9 mouse cellular contexts compared by ENCODE assay signal in the genomic region with DNA sequence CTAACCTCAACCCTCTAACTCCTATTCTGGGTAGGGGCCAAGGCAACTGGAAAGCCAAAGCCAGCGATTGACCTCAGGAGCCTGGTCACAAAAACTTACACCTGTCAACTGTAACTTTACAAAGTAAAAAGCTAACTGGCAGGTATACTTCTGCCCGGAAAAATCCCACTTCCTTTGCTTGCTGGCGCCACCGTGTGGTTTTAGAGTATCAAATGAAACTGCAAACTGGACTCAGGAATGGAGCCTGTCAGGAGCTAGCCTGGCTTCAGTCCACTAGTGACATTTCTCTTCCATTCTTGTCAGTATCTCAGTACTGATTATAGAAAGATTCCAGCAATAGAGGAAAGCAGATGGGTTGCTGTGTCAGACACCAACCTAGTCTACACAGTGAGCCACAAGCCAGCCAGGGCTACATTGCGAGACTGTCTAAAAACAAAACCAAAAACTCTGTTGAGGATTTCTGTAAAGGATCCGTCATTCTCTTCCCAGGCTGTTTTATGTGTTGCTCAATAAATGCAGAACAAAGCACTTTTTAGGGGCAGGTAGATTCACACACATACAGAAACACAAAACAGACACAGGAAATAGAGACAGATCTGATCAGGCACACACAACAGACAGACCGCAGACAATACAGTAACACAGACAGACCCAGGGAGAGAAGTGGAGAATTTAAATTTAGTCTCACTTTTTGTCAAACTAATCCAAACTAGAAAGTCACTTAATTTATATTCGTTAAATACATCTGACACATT. TPM values are rescaled to one million over a fixed set of nuclear protein-coding genes. Genes with fewer than 3 reads are reported as not detected.
DNase-seq lines count a peak whose midpoint lies in the region; ATAC-seq and TF ChIP-seq lines count a peak whose summit lies in the region.
"Had no signal": no experiment of that assay in that cellular context is flagged by ENCODE, and none has a peak within 500 bp of the region (broad histone marks: within the 10 kb centered on the region; RNA-seq: fewer than 3 reads in every experiment).

No protein-coding gene starts in this region.

- no peak overlapping the region for H3K27ac ChIP-seq in spleen, adult 2 months (ENCODE audit: insufficient read depth, low read length)
- H3K27ac ChIP-seq: lung, embryonic 15.5 days had no signal

- TF ChIP-seq POLR2A in spleen, adult 2 months (IDR thresholded peaks at IDR 0.05; ENCODE audit: low read depth, low read length): no peak

- peaks cover 2% of the 10 kb centered on the region for H3K27me3 ChIP-seq in spleen, adult 2 months (ENCODE audit: control insufficient read depth, insufficient read depth, low read length)
- H3K27me3 ChIP-seq: lung, embryonic 15.5 days had no signal

- TF ChIP-seq CTCF in spleen, adult 2 months (IDR thresholded peaks at IDR 0.05; ENCODE audit: extremely low read depth, insufficient read depth, insufficient read length, insufficient replicate concordance): peak; percentile 44; the same call in 1 of the 2 replicates

- WGBS in spleen, adult 2 months: 35% methylated on average over 8 of the region's 8 CpGs

- DNase-seq in gastrocnemius, adult 18-20 months (ENCODE audit: low spot score): peak; percentile 52
- DNase-seq in gastrocnemius, postnatal 25 days: no peak
- DNase-seq in adrenal gland, adult 18-20 months (ENCODE audit: low spot score in 2 of 2): peak; percentile 53 to 62
- DNase-seq in embryo, embryonic 10.5 days (ENCODE audit: low spot score): peak; percentile 81
- DNase-seq in heart, postnatal 10 days: peak; percentile 65 to 86
- DNase-seq in layer of hippocampus, postnatal 25 days (ENCODE audit: extremely low spot score in 1 of 2, low spot score in 1 of 2): peak; percentile 38 to 71
- DNase-seq in spleen, adult 2 months (ENCODE audit: low read depth in 1 of 2, low spot score in 2 of 2): peak; percentile 29 to 64

- no peaks in the 10 kb centered on the region for H3K36me3 ChIP-seq in spleen, adult 2 months (ENCODE audit: control insufficient read depth, insufficient read depth, low read length)
- H3K36me3 ChIP-seq: lung, embryonic 15.5 days had no signal

- no peak overlapping the region for H3K4me3 ChIP-seq in spleen, adult 2 months (ENCODE audit: extremely low read depth, insufficient read depth, insufficient read length)
- H3K4me3 ChIP-seq: lung, embryonic 15.5 days had no signal

- intact Hi-C loops in heart, postnatal 10 days (cut with DNase I): loop anchor here (1.0 to 5.0 kb wide), 3 partner anchors 63 to 308 kb away; partner anchors contain the start of gene Atp11b

- peaks cover 7% of the 10 kb centered on the region for H3K4me1 ChIP-seq in spleen, adult 2 months (ENCODE audit: control insufficient read depth, insufficient read depth, insufficient read length)
- H3K4me1 ChIP-seq: lung, embryonic 15.5 days had no signal

- ATAC-seq in megakaryocyte progenitor cell, adult 5-6 weeks (replicated peaks; ENCODE audit: poor library complexity): peak; percentile 91

RNA-seq across cellular contexts. Expression of gene Acad9, which starts 5.5 kb away (rescaled TPM):
- total RNA-seq in gastrocnemius, adult 18-20 months (2021): 10 to 100 TPM; 23.7 to 26.6 TPM
- 10 to 100 TPM; 22.3 to 24.1 TPM for total RNA-seq in gastrocnemius, postnatal 25 days (2021)
- total RNA-seq in adrenal gland, adult 18-20 months (2021): 10 to 100 TPM; 38.9 to 46.9 TPM
- 10 to 100 TPM; 57.4 to 58.4 TPM for total RNA-seq in heart, postnatal 10 days (2021)
- total RNA-seq in layer of hippocampus, postnatal 25 days (2021): 10 to 100 TPM; 44.9 to 47.2 TPM
- total RNA-seq in megakaryocyte progenitor cell, adult 5-6 weeks (2015): 43.3 and 50.7 TPM in 2 replicates
- 48.9 and 49.0 TPM in 2 replicates for total RNA-seq in megakaryocyte progenitor cell, adult 5-6 weeks (2017)
- polyA plus RNA-seq in spleen, adult 2 months (2012; rRNA removed): 8.9 and 9.2 TPM in 2 replicates

RNA-seq across cellular contexts. Expression of gene Ccdc144b, which starts 6.9 kb away (rescaled TPM):
- total RNA-seq in gastrocnemius, adult 18-20 months (2021): not detected
- not detected for total RNA-seq in gastrocnemius, postnatal 25 days (2021)
- under 1 TPM; 0.13 to 0.22 TPM for total RNA-seq in adrenal gland, adult 18-20 months (2021)
- not detected for total RNA-seq in heart, postnatal 10 days (2021)
- not detected for total RNA-seq in layer of hippocampus, postnatal 25 days (2021)
- not detected in 2 replicates for total RNA-seq in megakaryocyte progenitor cell, adult 5-6 weeks (2015)
- total RNA-seq in megakaryocyte progenitor cell, adult 5-6 weeks (2017): not detected in 2 replicates
- polyA plus RNA-seq in spleen, adult 2 months (2012; rRNA removed): not detected in 2 replicates
- polyA plus RNA-seq: lung, embryonic 15.5 days had no signal

RNA-seq across cellular contexts. Expression of gene Mccc1, which starts 59.8 kb away (rescaled TPM):
- 10 to 100 TPM; 34.3 to 35.3 TPM for total RNA-seq in gastrocnemius, adult 18-20 months (2021)
- total RNA-seq in gastrocnemius, postnatal 25 days (2021): 10 to 100 TPM; 33.0 to 37.0 TPM
- total RNA-seq in adrenal gland, adult 18-20 months (2021): 100 to 1,000 TPM; 128 to 133 TPM
- total RNA-seq in heart, postnatal 10 days (2021): 10 to 100 TPM; 45.5 to 49.9 TPM
- 10 to 100 TPM; 27.4 to 39.4 TPM for total RNA-seq in layer of hippocampus, postnatal 25 days (2021)
- total RNA-seq in megakaryocyte progenitor cell, adult 5-6 weeks (2015): 23.9 and 30.8 TPM in 2 replicates
- 12.8 and 17.8 TPM in 2 replicates for total RNA-seq in megakaryocyte progenitor cell, adult 5-6 weeks (2017)
- polyA plus RNA-seq in spleen, adult 2 months (2012; rRNA removed): 4.7 and 4.8 TPM in 2 replicates
